14 mouse cellular contexts compared by ENCODE assay signal in genomic region chr8:118455245-118455644, GRCm38 (mm10).
"Had no signal": no experiment of that assay in that cellular context is flagged by ENCODE, and none has a peak within 500 bp of the region (broad histone marks: within the 10 kb centered on the region; RNA-seq: fewer than 3 reads in every experiment).

No protein-coding gene starts in this region.

- ATAC-seq: midbrain, embryonic 16.5 days had no signal

- H3K9ac ChIP-seq: lung, embryonic 14.5 days; midbrain, embryonic 12.5 days; neural tube, embryonic 12.5 days had no signal

- H3K27ac ChIP-seq: midbrain, embryonic 10.5 days; midbrain, embryonic 12.5 days; neural tube, embryonic 12.5 days had no signal

- H3K9me3 ChIP-seq: midbrain, embryonic 10.5 days; midbrain, embryonic 12.5 days; neural tube, embryonic 12.5 days had no signal

- H3K27me3 ChIP-seq: midbrain, embryonic 12.5 days; neural tube, embryonic 12.5 days had no signal

- H3K36me3 ChIP-seq: midbrain, embryonic 10.5 days; midbrain, embryonic 12.5 days; neural tube, embryonic 12.5 days had no signal

- H3K4me2 ChIP-seq: lung, embryonic 14.5 days; midbrain, embryonic 12.5 days; neural tube, embryonic 12.5 days had no signal

- DNase-seq: lung, adult 18-20 months; lung, embryonic 14.5 days; lung, postnatal 10 days; lung, postnatal 4 days; midbrain, embryonic 14.5 days; right cerebral cortex, postnatal 14 days; spleen, adult 18-20 months; thymus, adult 18-20 months; thymus, postnatal 14 days; thymus, postnatal 4 days had no signal

- H3K4me3 ChIP-seq: midbrain, embryonic 10.5 days; midbrain, embryonic 12.5 days; neural tube, embryonic 12.5 days had no signal

- H3K4me1 ChIP-seq: midbrain, embryonic 10.5 days; midbrain, embryonic 12.5 days; neural tube, embryonic 12.5 days had no signal
